Mouse (Mus musculus) testis, adult 2 months (tissue): ENCODE data around the gene C1qtnf1. TPM values are rescaled to one million over a fixed set of nuclear protein-coding genes. Genes with fewer than 3 reads are reported as not detected.

ENCODE experiments used
- H3K27ac ChIP-seq: fragments of 200-500 bp; 2 replicates; pipeline ENCODE4 v1.5.1; 2012; ENCODE audit warnings: low read depth, low read length; ENCODE audit not compliant: control insufficient read depth, insufficient read depth
- H3K27me3 ChIP-seq: fragments of 200-500 bp; 2 replicates; pipeline ENCODE4 v1.6.1; 2012; ENCODE audit warnings: mild to moderate bottlenecking, low read length, moderate library complexity; ENCODE audit not compliant: control insufficient read depth, insufficient read depth
- H3K36me3 ChIP-seq: fragments of 200-500 bp; 2 replicates; pipeline ENCODE4 v1.6.1; 2012; ENCODE audit warnings: mild to moderate bottlenecking, low read length; ENCODE audit not compliant: control insufficient read depth, insufficient read depth
- H3K4me1 ChIP-seq: fragments of 200-500 bp; 2 replicates; pipeline ENCODE4 v1.6.1; 2012; ENCODE audit warnings: low read length; ENCODE audit not compliant: control insufficient read depth, insufficient read depth
- H3K4me3 ChIP-seq: fragments of 200-500 bp; 2 replicates; pipeline ENCODE4 v1.5.1; 2012; ENCODE audit warnings: low read depth, mild to moderate bottlenecking, low read length, moderate library complexity, mixed read lengths; ENCODE audit not compliant: control insufficient read depth
- CTCF ChIP-seq: fragments of 200-500 bp; IDR thresholded peaks from 2 replicates; pipeline ENCODE4 v1.5.1; 2012; ENCODE audit warnings: low read depth, mild to moderate bottlenecking, inconsistent platforms, low read length, moderate library complexity; ENCODE audit not compliant: control insufficient read depth, insufficient read depth, insufficient replicate concordance
- POLR2A ChIP-seq: fragments of 200-500 bp; IDR thresholded peaks from 2 replicates; pipeline ENCODE4 v1.6.1; 2012; ENCODE audit warnings: low read depth, mild to moderate bottlenecking, inconsistent platforms, low read length, moderate library complexity; ENCODE audit not compliant: control insufficient read depth
- polyA plus RNA-seq: library from polyadenylated mRNA; depleted of rRNA; stranded (reverse); fragments of >200 nt; gene quantifications from 2 replicates; pipeline ENCODE4 v1.2.3, GENCODE M21; 2012

Gene C1qtnf1
- polyA plus RNA-seq, 1 experiment: 2.5 TPM

GRCm38 (mm10) chr11:118430291-118430885 lies 2.4 kb downstream of the C1qtnf1 start:
- Histone ChIP-seq H3K27me3 (no peaks in the 10 kb centered on the region), H3K36me3 (no peaks in the 10 kb centered on the region), H3K27ac (peak overlapping the region; percentile 48; the same call in 1 of the 2 replicates), H3K4me3 (no peak overlapping the region), H3K4me1 (peaks cover 12% of the 10 kb centered on the region)
- TF ChIP-seq POLR2A (no peak), CTCF (no peak)

GRCm38 (mm10) chr11:118431100-118431948 lies 3.3 kb downstream of the C1qtnf1 start:
- TF ChIP-seq CTCF: no peak
- TF ChIP-seq POLR2A: no peak

GRCm38 (mm10) chr11:118433398-118433868 lies 5.4 kb downstream of the C1qtnf1 start:
- H3K4me3 ChIP-seq: no peak overlapping the region
- no peaks in the 10 kb centered on the region for H3K36me3 ChIP-seq
- TF ChIP-seq POLR2A: no peak
- no peak overlapping the region for H3K27ac ChIP-seq
- H3K4me1 ChIP-seq: peaks cover 16% of the 10 kb centered on the region
- no peaks in the 10 kb centered on the region for H3K27me3 ChIP-seq

More at GRCm38 (mm10) chr11:118431100-118431948, 3.3 kb downstream of the C1qtnf1 start:
- Histone ChIP-seq H3K27ac (no peak overlapping the region; the same call in 1 of the 2 replicates), H3K4me1 (peaks cover 12% of the 10 kb centered on the region), H3K36me3 (no peaks in the 10 kb centered on the region), H3K4me3 (no peak overlapping the region), H3K27me3 (no peaks in the 10 kb centered on the region)

GRCm38 (mm10) chr11:118434093-118434492 lies 6.1 kb downstream of the C1qtnf1 start:
- no peak for TF ChIP-seq CTCF
- TF ChIP-seq POLR2A: no peak
- no peaks in the 10 kb centered on the region for H3K36me3 ChIP-seq
- no peak overlapping the region for H3K27ac ChIP-seq
- no peaks in the 10 kb centered on the region for H3K27me3 ChIP-seq
- H3K4me3 ChIP-seq: no peak overlapping the region; the same call in 1 of the 2 replicates
- H3K4me1 ChIP-seq: peaks cover 16% of the 10 kb centered on the region

GRCm38 (mm10) chr11:118436471-118436935 lies 8.5 kb downstream of the C1qtnf1 start:
- Histone ChIP-seq H3K36me3 (no peaks in the 10 kb centered on the region), H3K4me1 (peaks cover 13% of the 10 kb centered on the region), H3K4me3 (no peak overlapping the region), H3K27ac (no peak overlapping the region), H3K27me3 (no peaks in the 10 kb centered on the region)
- no peak; the same call in 1 of the 2 replicates for TF ChIP-seq CTCF
- no peak for TF ChIP-seq POLR2A

GRCm38 (mm10) chr11:118438665-118439414 lies 10.8 kb downstream of the C1qtnf1 start:
- Histone ChIP-seq H3K4me1 (peaks cover 10% of the 10 kb centered on the region), H3K4me3 (no peak overlapping the region), H3K27ac (peak overlapping the region; percentile 51; the same call in 1 of the 2 replicates), H3K27me3 (no peaks in the 10 kb centered on the region), H3K36me3 (no peaks in the 10 kb centered on the region)
- no peak for TF ChIP-seq POLR2A
- no peak for TF ChIP-seq CTCF
